ENCODE assay signal across 8 mouse cellular contexts in the genomic region with DNA sequence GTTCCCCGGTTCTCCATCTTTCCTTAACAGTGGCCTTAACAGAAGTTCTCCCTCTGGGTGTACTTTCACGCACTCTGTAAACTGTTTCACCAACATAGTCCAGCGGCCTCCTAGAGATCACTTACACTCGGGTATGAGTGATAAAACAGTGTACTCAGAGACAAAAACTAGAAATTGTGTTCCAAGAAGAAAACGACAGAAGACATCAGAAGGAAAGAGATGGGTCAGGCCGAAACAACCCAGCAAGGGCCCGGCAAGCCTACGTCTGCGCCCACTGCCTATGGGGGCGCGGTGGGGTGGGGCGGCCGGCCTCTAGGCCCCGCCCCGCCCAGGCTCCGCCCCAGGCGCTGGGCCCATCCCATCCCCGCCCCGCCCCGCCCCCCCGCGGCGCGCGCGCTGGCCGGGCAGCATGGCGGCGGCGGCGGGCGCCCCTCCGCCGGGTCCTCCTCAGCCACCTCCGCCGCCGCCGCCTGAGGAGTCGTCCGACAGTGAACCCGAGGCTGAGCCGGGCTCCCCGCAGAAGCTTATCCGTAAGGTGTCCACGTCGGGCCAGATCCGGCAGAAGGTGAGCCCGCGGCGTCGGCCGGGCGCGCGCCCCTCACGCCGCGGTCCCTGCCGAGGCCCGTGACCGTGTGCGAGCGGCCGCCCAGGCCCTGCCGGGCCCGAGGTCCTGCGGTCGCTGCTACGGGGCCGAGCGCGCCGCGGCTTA. TPM values are rescaled to one million over a fixed set of nuclear protein-coding genes. Genes with fewer than 3 reads are reported as not detected.
DNase-seq lines count a peak whose midpoint lies in the region.

A gene (plus strand): TSS at position 396 of the 709 bp plus-strand sequence.

- 1% methylated on average over 74 of the region's 74 CpGs for WGBS in hindbrain, embryonic 10.5 days

- H3K27me3 ChIP-seq in hindbrain, embryonic 10.5 days (ENCODE audit: insufficient read depth, poor library complexity, severe bottlenecking), result no peaks in the 10 kb centered on the region

- no peaks in the 10 kb centered on the region for H3K9me3 ChIP-seq in hindbrain, embryonic 10.5 days

- peaks cover 38% of the 10 kb centered on the region for H3K4me1 ChIP-seq in hindbrain, embryonic 10.5 days (replicated peaks)

- no peaks in the 10 kb centered on the region for H3K36me3 ChIP-seq in hindbrain, embryonic 10.5 days

- H3K27ac ChIP-seq in hindbrain, embryonic 10.5 days, result peak within 1 kb of the TSS; percentile 96

- H3K4me3 ChIP-seq in hindbrain, embryonic 10.5 days, result peak within 1 kb of the TSS; percentile 99

- DNase-seq in R1 (ENCODE audit: low read depth, low spot score), result peak; percentile 68
- peak; percentile 69 for DNase-seq in cerebellum, adult 8-10 months
- peak; percentile 76 for DNase-seq in forelimb bud, embryonic 11.5 days (ENCODE audit: low read depth, low spot score)
- peak; percentile 83 for DNase-seq in hindbrain, embryonic 10.5 days (ENCODE audit: low spot score)
- DNase-seq in layer of hippocampus, postnatal 10 days (ENCODE audit: low spot score in 2 of 2), result peak; percentile 64 to 78
- DNase-seq in lung, postnatal 14 days, result peak; percentile 81
- DNase-seq in ovary, postnatal 36 days (ENCODE audit: low spot score), result peak; percentile 82
- DNase-seq in thymus, postnatal 25 days, result peak; percentile 77

RNA-seq across cellular contexts. Expression of the gene that starts here (rescaled TPM):
- polyA plus RNA-seq in hindbrain, embryonic 10.5 days (2016; fragmentation: Nextera tagmentation; extraction: Ambion mirVana), result 32.6 and 33.6 TPM in 2 replicates
- 100 to 1,000 TPM; 119 to 134 TPM for total RNA-seq in layer of hippocampus, postnatal 10 days (2021)

Comparison
In these comparisons a context has a peak if more than half of its experiments do, and no peak if none do; other contexts are left out.
1. Peak in every context shown above with its lines: DNase-seq, H3K4me3 ChIP-seq and H3K27ac ChIP-seq.